Mouse (Mus musculus) hindbrain, postnatal 0 days (tissue): ENCODE measurements around the gene Pcyt1a. TPM values are rescaled to one million over a fixed set of nuclear protein-coding genes. Genes with fewer than 3 reads are reported as not detected.

Experiments used
- ATAC-seq: fragments of 200-750 bp; cut with Nextera tagmentation; 2 replicates; pipeline ENCODE4 v1.8.0; 2017; ENCODE audit warnings: mild to moderate bottlenecking, moderate TSS enrichment, moderate library complexity
- DNase-seq: peaks from one replicate; pipeline ENCODE4 v3.0.0-alpha.2; 2015; ENCODE audit warnings: low spot score
- H3K27ac ChIP-seq: fragments of 300-500 bp; sonication (generic); 2 replicates; pipeline ENCODE4 v1.5.1; 2014; ENCODE audit warnings: mild to moderate bottlenecking
- H3K27me3 ChIP-seq: fragments of 300-500 bp; sonication (generic); 2 replicates; pipeline ENCODE4 v1.6.1; 2014; ENCODE audit warnings: low read length, mixed read lengths; ENCODE audit not compliant: insufficient read depth
- H3K36me3 ChIP-seq: fragments of 300-500 bp; sonication (generic); 2 replicates; pipeline ENCODE4 v1.6.1; 2014; ENCODE audit warnings: low read length, mixed read lengths; ENCODE audit not compliant: insufficient read depth
- H3K4me1 ChIP-seq: fragments of 300-500 bp; sonication (generic); 2 replicates; pipeline ENCODE4 v1.6.1; 2014; ENCODE audit warnings: antibody characterized with exemption, low read length, mixed read lengths; ENCODE audit not compliant: insufficient read depth
- H3K4me2 ChIP-seq: fragments of 300-500 bp; sonication (generic); 2 replicates; pipeline ENCODE4 v1.6.1; 2014; ENCODE audit warnings: low read depth, mild to moderate bottlenecking, low read length, moderate library complexity, mixed read lengths
- H3K4me3 ChIP-seq: fragments of 300-500 bp; sonication (generic); 2 replicates; pipeline ENCODE4 v1.5.1; 2014; ENCODE audit warnings: low read length
- H3K9ac ChIP-seq: fragments of 300-500 bp; sonication (generic); replicated peaks from 2 replicates; pipeline ENCODE4 v1.6.1; 2014; ENCODE audit warnings: mild to moderate bottlenecking, low read length, moderate library complexity, mixed read lengths
- H3K9me3 ChIP-seq: fragments of 300-500 bp; sonication (generic); 2 replicates; pipeline ENCODE4 v1.6.1; 2016; ENCODE audit warnings: low read length, mixed read lengths
- CTCF ChIP-seq: IDR thresholded peaks from 2 replicates; pipeline ENCODE4 v1.5.1; 2016; ENCODE audit warnings: antibody characterized with exemption, control low read depth, low read depth
- WGBS: fragments of 180-500 bp; shearing (Covaris S2); extraction: QIAGEN DNeasy Blood & Tissue Kit; methylation state at CpG from one replicate; pipeline ENCODE4 v1.1.7; 2014; 5-methylcytosine and 5-hydroxymethylcytosine counted together
- polyA plus RNA-seq: library from polyadenylated mRNA; unstranded; fragments of >200 nt; fragmentation: Nextera tagmentation; extraction: Ambion mirVana; gene quantifications from 2 replicates; pipeline ENCODE4 v1.2.1, GENCODE M21; 2015
- total RNA-seq: library from RNA; depleted of rRNA; stranded (reverse); fragments of >200 nt; gene quantifications from 2 replicates; pipeline ENCODE4 v1.2.3, GENCODE M21; 2014; rRNA removed

The Pcyt1a gene
- 49.3 and 49.4 TPM in 2 replicates for total RNA-seq
- 47.6 and 52.5 TPM in 2 replicates for polyA plus RNA-seq

DNA sequence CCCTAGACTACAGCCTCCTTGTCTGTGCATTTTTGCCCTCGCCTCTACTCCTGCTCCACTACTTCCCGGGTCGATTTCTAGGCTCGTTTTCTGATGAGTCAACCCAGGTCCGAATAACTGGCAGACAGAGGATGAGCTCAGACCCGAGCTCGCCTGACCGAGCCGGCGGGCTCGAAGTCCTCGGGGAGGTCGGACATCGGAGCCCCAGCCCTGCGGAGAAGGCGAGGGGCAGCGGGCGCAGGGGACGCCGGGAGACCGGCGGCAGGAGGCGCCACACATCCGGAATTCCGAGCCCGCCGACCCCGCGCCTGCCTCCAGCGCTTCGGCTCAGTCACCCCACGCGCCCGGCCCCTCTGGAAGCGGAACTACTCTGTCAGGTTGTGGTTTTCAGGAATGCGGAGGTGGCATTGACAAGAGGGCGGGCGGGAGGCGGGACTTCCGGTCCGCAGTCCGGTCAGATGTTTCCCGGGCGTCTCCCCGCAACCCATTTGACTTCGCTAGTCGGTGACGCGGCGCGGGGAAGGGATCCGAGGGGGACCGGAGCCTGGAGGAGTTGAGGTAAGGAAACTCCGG, at the start of gene Pcyt1a:
TSS of gene Pcyt1a (plus strand) at position 448 of the 573 bp plus-strand sequence.
- peak; percentile 99 for ATAC-seq
- Histone ChIP-seq H3K36me3 (no peaks in the 10 kb centered on the region), H3K4me2 (peak within 1 kb of the TSS; percentile 67), H3K27ac (peak within 1 kb of the TSS; percentile 90), H3K9me3 (no peaks in the 10 kb centered on the region), H3K4me1 (peaks cover 9% of the 10 kb centered on the region), H3K4me3 (peak within 1 kb of the TSS; percentile 46), H3K27me3 (no peaks in the 10 kb centered on the region), H3K9ac (peak within 1 kb of the TSS; percentile 57)
- no peak; the same call in 1 of the 2 replicates for TF ChIP-seq CTCF
- DNase-seq: peak; percentile 96
- WGBS: 1% methylated on average over 54 of the region's 54 CpGs

DNA sequence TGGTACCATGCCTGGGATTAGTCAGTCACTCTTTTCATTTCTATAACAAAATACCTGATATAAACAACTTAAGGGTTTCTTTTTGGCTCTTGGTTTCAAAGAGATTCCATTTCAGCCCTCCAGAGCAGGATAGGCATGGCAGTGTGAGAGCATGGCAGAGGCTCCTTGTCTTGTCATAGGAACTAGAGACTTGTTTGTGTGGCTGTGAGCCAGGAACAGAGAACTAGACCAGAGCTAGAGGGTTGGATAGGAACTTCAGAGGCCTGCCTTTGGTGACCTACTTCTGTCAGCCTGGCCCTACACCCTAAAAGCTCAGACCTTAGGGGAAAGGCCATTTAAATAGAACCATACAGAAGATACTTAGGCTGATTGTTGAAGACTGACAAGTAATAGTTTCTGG, 47.8 kb upstream of the Pcyt1a start:
- Histone ChIP-seq H3K4me3 (no peak overlapping the region), H3K9ac (no peak overlapping the region), H3K4me1 (no peaks in the 10 kb centered on the region), H3K9me3 (no peaks in the 10 kb centered on the region), H3K4me2 (no peak overlapping the region), H3K27me3 (no peaks in the 10 kb centered on the region), H3K36me3 (peaks cover 43% of the 10 kb centered on the region), H3K27ac (no peak overlapping the region)
- ATAC-seq (no peak), DNase-seq (no peak)
- TF ChIP-seq CTCF: no peak

DNA sequence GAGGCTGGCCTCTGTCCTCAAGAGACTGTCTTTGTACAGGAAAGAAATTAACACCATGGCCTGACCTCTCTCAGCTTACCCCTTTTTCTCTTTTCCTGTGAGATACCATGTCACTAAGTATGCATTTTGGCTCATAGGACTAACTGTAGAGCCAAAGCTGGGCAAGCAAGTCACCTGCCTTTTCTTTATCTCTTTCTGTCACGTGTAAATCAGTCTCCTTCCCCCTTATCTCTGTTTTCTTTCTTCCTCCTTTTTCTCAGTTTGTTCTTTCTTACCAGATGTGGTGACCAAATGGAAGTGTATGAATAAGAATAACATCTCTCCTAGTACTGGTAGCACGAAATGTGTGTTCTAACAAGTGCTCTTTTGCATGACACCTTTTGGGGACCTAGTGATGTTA, 45.8 kb upstream of the Pcyt1a start:
- no peak for DNase-seq
- WGBS: 91% methylated on average over 2 of the region's 2 CpGs
- no peaks in the 10 kb centered on the region for H3K9me3 ChIP-seq
- no peaks in the 10 kb centered on the region for H3K27me3 ChIP-seq
- no peak for TF ChIP-seq CTCF
- H3K36me3 ChIP-seq: peaks cover 32% of the 10 kb centered on the region
- H3K4me1 ChIP-seq: no peaks in the 10 kb centered on the region
- H3K4me2 ChIP-seq: no peak overlapping the region
- H3K27ac ChIP-seq: no peak overlapping the region
- no peak for ATAC-seq
- H3K4me3 ChIP-seq: no peak overlapping the region
- H3K9ac ChIP-seq: no peak overlapping the region

DNA sequence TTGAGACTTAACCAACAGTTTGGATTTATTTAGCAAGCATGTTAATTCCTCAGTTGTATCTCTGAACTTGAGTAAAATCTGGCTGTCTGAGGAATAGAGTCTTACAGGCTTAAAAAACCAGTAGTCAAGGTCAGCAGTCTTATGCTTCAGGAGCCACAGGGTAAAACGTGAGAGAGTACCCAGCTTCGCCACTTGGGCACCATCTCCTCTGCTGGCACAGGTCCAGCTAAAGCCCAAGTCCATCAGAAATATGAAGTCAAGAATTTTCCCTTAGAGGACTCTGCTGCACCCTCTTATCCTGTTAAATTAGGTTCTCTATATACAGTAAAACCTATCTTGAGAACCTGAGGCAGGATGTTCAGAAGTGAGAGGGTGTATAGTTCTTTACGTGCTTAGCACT, 43.9 kb upstream of the Pcyt1a start:
- H3K27ac ChIP-seq: no peak overlapping the region
- H3K9me3 ChIP-seq: no peaks in the 10 kb centered on the region
- DNase-seq (peak; percentile 9), ATAC-seq (no peak)
- H3K4me2 ChIP-seq: no peak overlapping the region
- H3K4me1 ChIP-seq: no peaks in the 10 kb centered on the region
- no peak overlapping the region for H3K4me3 ChIP-seq
- no peaks in the 10 kb centered on the region for H3K27me3 ChIP-seq
- 74% methylated on average over 3 of the region's 3 CpGs for WGBS
- TF ChIP-seq CTCF: peak; percentile 13; the same call in 1 of the 2 replicates
- H3K9ac ChIP-seq: no peak overlapping the region
- peaks cover 32% of the 10 kb centered on the region for H3K36me3 ChIP-seq

DNA sequence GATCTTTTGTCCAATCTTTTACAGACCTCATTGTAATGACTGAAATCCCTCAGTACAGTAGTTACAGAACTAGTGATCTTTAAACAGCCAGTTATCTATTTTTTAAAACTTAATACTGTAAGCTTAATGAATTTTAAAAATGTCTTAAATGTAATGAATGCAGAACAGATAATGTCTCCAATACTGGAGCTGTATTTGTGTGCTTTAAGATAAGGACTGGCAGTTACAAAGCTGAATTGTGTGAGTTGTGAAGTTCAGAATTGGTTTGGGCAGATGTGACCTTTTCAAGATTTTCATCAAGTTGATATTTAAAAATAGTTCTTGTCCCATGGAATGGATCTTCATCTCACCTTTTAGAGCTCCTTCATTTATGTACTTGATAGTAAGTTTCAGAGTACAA, 41.7 kb upstream of the Pcyt1a start:
- Histone ChIP-seq H3K27ac (no peak overlapping the region), H3K9ac (no peak overlapping the region), H3K9me3 (no peaks in the 10 kb centered on the region), H3K4me3 (no peak overlapping the region), H3K4me2 (no peak overlapping the region), H3K36me3 (peaks cover 27% of the 10 kb centered on the region), H3K27me3 (no peaks in the 10 kb centered on the region), H3K4me1 (no peaks in the 10 kb centered on the region)
- no peak for ATAC-seq
- TF ChIP-seq CTCF: no peak
- DNase-seq: no peak

DNA sequence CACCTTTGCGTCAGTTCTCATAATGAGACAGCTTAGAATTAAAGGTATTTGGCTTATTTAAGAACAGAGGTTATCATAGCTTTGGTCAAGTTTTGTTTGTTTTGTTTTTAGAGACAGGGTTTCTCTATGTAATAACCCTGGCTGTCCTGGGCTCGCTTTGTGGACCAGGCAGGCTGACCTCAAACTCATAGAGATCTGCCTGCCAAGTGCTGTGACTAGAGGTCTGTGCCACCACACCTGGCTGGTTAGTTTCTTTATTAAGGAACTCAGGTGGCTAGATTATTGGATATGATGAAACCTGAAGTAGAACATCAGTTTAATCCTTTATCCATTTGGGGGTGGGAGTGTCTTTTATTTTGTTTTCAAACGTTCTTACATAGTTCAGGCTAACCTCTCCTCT, 40.9 kb upstream of the Pcyt1a start:
- H3K4me1 ChIP-seq: no peaks in the 10 kb centered on the region
- H3K4me2 ChIP-seq: no peak overlapping the region
- DNase-seq (no peak), ATAC-seq (no peak)
- no peak for TF ChIP-seq CTCF
- H3K36me3 ChIP-seq: peaks cover 24% of the 10 kb centered on the region
- no peak overlapping the region for H3K4me3 ChIP-seq
- H3K9me3 ChIP-seq: no peaks in the 10 kb centered on the region
- H3K9ac ChIP-seq: no peak overlapping the region
- no peaks in the 10 kb centered on the region for H3K27me3 ChIP-seq
- WGBS: 90% methylated on average over 3 of the region's 3 CpGs
- H3K27ac ChIP-seq: no peak overlapping the region

DNA sequence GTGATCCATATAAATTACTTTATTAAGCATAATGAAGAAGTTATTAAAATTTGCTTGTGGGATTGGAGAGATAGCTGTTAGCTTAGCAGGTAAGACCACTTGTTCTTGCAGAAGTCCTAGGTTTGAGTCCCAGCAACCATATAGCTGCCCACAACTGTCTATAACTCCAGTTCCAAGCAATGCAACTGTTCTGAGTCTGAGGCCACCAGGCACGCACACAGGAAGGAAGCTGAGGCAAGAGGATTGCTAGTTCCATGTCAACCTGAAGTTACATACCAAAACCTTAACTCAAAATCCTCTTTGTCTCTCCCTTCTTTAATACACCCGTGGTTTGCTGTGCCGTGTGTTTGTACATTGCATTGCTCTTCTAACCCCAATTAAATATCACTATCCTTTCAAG, 39.8 kb upstream of the Pcyt1a start:
- Histone ChIP-seq H3K9ac (no peak overlapping the region), H3K4me2 (no peak overlapping the region), H3K4me3 (no peak overlapping the region), H3K4me1 (no peaks in the 10 kb centered on the region), H3K27ac (no peak overlapping the region), H3K27me3 (no peaks in the 10 kb centered on the region), H3K36me3 (peaks cover 15% of the 10 kb centered on the region), H3K9me3 (no peaks in the 10 kb centered on the region)
- DNase-seq: no peak
- WGBS: 95% methylated on average over 3 of the region's 3 CpGs
- no peak for ATAC-seq
- no peak for TF ChIP-seq CTCF
